Mouse (Mus musculus): ENCODE results near the gene AB124611.
"Not testable (repeated sequence)": the region's sequence is repeated elsewhere in the genome, so short reads cannot be mapped to it uniquely, and the experiment has no call there.

Gene AB124611

GRCm38 (mm10) chr9:21525937-21526633 lies at the start of gene AB124611:
TSS of gene AB124611 (plus strand) at chr9:21526176.
- DNase-seq: peak; percentile 56 to 61

DNA sequence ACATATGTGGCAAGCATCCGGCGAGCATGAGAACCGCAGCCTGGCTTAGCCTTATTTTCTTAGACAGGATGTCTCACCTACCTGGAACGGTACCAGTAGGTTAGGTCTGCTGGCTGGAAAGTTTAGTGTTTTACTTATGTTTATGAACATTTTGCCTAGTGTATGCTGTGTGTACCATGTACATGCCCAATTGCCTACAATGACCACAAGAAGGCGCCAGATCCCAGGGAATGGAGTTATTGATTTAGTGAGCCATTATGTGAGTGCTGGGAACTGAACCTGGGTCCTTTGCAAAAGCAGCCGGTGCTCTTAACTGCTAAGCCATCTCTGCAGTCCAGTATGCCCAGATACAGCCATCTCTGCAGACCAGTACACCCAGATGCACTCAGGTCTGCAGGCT lies 48.3 kb upstream of the AB124611 start:
- DNase-seq: no peak

- no peak for DNase-seq
Measured at GRCm38 (mm10) chr9:21484065-21484464, 41.9 kb upstream of the AB124611 start.

DNA sequence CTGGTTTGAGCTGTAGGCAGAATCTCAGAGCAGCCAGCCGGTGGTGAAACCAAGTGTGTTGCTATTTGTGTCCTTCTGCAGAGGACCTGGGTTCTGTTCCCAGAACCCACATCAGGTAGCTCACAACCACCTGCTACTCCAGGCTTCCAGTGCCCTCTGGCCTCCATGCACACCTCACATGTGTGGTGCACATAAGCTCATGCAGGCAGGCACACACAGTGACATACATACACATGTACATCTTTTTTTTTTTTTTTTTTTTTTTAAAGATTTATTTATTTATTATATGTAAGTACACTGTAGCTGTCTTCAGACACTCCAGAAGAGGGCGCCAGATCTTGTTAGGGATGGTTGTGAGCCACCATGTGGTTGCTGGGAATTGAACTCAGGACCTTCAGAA lies 37.7 kb upstream of the AB124611 start:
- DNase-seq: not testable (repeated sequence)

DNA sequence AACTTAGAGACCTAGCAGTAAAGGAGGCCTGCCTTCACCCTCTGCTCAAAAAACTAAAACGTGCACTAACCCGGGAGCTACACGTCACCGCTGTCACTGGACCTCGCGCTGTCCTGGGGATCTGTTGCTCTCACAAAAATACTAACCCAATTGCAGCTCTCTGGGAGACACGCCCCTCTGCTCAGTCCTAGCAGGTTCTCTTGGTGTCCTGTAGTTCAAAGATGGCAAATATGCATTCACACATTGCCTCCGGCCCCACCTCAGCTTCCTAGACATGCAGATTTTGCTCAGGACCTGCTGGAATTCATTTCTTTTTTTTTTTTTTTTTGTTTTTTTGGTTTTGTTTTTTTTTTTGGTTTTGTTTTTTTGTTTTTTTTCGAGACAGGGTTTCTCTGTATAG lies 35.3 kb upstream of the AB124611 start:
- DNase-seq: no peak

- DNase-seq: no peak
Measured at GRCm38 (mm10) chr9:21493907-21494306, 32.1 kb upstream of the AB124611 start.

DNA sequence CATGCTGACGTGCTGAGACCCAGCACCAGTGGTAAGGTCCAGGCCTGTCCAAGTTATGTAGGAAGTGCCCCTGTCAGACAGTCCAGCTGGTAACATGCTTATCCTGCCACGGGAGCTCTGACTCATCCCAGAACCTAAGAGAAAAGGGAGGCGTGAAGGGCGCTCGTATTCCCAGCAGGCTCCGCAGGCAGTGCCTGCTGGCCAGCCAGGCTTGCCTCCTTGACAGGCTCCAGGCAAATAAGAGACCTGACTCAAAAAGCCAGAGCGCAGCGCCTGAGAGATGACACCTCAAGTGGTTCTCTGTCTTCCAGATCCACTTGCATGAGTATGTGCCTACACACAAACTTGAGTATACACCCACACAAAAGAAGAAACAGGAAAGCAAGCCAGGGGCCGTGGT lies 31.2 kb upstream of the AB124611 start:
- DNase-seq: no peak

- DNase-seq: no peak
Measured at GRCm38 (mm10) chr9:21496308-21497049, 29.5 kb upstream of the AB124611 start.

DNA sequence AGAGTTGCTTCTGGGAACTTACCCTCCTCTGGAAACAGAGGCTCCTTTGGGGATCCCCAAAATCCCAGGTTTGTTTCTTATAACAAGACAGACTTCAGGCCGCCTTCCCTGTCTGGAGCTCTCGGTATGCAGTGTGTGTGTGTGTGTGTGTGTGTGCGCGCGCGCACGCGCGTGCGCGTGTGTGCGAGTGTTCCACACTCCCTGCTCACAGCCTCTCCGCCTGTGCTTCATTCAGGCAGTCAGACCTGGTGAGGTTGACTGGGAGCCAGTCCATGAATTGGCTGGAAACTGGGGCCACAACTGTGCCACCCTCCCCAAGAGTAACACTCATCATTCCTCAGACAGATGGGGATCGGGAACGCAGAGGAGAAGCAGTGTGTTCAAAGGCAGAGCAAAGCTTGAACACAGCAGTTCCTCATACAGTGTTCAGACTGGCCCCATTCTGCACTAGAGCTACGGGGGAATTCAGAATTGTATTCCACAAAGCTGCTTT lies 28.9 kb upstream of the AB124611 start:
- DNase-seq: no peak

DNA sequence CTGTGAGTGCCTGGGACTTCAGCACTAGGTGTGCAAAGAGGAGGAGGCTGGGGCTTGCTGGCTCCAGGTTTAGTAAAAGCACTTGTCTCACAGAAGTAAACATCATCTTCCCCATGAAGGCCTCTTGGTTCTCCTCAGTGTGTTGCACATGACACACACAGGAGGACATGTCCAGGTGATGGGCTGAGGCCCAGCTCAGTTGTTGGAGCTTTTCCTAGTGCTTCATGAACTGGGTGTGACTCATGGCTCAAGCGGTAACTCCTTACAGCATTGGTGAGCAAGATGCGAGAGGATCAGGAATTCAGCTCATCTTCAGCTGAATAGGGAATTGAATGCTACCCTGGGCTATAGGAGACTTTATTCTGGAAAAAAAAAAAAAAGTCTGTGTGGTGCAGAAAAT lies 28.3 kb upstream of the AB124611 start:
- no peak for DNase-seq

- no peak for DNase-seq
Measured at GRCm38 (mm10) chr9:21498284-21498902, 27.6 kb upstream of the AB124611 start.

GRCm38 (mm10) chr9:21503352-21503751 lies 22.6 kb upstream of the AB124611 start:
- no peak for DNase-seq

- no peak for DNase-seq
Measured at GRCm38 (mm10) chr9:21505767-21506166, 20.2 kb upstream of the AB124611 start.

GRCm38 (mm10) chr9:21507753-21508430 lies 18.1 kb upstream of the AB124611 start:
- DNase-seq: no peak

DNA sequence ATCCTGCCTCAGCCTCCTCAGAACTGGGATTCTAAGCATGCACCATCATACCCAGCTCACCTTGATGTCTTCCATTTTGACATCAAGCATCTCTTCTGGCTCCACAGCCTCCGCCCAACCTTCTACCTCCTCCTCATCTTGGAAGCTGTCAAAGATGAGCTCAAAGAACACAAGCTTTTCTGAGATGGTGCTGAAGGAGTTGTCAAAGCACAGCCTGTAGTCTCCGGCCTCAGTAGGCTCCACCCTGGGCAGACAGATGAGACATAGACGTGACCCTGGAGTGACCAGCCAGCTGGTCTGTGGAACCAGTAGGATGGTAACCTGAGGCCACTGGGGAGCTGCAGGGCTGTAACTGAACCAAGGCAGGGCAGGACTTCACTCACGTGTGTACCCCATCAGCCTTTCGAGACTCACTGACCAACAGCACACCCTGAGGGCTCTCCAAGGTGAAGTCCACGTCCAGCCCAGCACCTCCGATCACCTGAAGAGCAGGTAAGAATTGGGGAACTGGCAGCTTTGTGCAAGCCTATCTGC lies 17.0 kb upstream of the AB124611 start:
- no peak for DNase-seq

- peak; percentile 82 to 83 for DNase-seq
Measured at GRCm38 (mm10) chr9:21509772-21510688, 15.9 kb upstream of the AB124611 start, which contains the start of gene Tmed1. TSS of gene Tmed1 (minus strand) at chr9:21510252.

- DNase-seq: no peak
Measured at GRCm38 (mm10) chr9:21510689-21511015, 15.3 kb upstream of the AB124611 start.

DNA sequence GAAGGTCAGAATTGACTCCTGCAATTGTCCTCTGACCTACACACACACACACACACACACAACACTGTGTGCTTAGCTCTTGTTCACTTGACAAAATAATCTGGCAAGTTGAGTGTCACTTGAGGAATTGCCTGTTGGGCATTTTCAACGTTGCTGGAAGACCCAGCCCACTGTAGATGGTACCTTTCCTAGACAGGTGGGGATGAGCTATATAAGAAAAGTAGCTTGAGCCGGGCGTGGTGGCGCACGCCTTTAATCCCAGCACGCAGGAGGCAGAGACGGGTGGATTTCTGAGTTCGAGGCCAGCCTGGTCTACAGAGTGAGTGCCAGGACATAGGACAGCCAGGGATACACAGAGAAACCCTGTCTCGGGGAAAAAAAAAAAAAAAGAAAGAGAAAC lies 14.9 kb upstream of the AB124611 start:
- no peak for DNase-seq

DNA sequence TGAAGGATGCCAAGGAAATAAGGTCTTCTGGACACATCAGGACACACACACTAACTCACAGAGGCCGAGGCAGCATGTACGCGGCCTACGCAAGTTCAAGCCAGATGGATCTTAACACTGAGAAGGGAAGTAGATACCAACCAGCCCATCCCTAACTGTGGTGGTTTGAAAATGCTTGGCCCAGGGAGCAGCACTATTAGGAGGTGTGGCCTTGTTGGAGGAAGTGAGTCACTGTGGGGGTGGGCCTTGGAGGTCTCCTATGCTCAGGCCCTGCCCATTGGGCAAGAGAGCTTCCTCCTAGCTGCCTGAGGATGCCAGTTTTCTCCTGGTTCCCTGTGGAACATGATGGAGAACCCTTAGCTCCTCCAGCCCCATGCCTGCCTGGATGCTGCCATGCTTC lies 12.5 kb upstream of the AB124611 start:
- no peak for DNase-seq

GRCm38 (mm10) chr9:21517947-21518495 lies 8.0 kb upstream of the AB124611 start:
- DNase-seq: no peak

- not testable (repeated sequence) for DNase-seq
Measured at GRCm38 (mm10) chr9:21518690-21519089, 7.3 kb upstream of the AB124611 start.

All from thymus, postnatal 36 days (tissue).